Mouse (Mus musculus) heart, embryonic 11.5 days (tissue): ENCODE data around the gene Meis1. TPM values are rescaled to one million over a fixed set of nuclear protein-coding genes. Genes with fewer than 3 reads are reported as not detected.
A peak's percentile ranks its signal among the peaks of the same experiment; 100 is the strongest.

Source experiments
- ATAC-seq: fragments of 200-750 bp; cut with Nextera tagmentation; replicated peaks from 2 replicates; pipeline ENCODE4 v1.8.0; 2017; ENCODE audit warnings: moderate library complexity; ENCODE audit not compliant: insufficient number of reproducible peaks, low FRiP score, low TSS enrichment
- H3K27ac ChIP-seq: fragments of 300-500 bp; sonication (generic); 2 replicates; pipeline ENCODE4 v1.5.1; 2014; ENCODE audit warnings: mild to moderate bottlenecking, low read depth, low read length
- H3K27me3 ChIP-seq: fragments of 300-500 bp; sonication (generic); 2 replicates; pipeline ENCODE4 v1.6.1; 2014; ENCODE audit warnings: mild to moderate bottlenecking, low read length, mixed read lengths; ENCODE audit not compliant: control insufficient read depth, insufficient read depth
- H3K36me3 ChIP-seq: fragments of 300-500 bp; sonication (generic); 2 replicates; pipeline ENCODE4 v1.6.1; 2014; ENCODE audit warnings: mild to moderate bottlenecking, low read length, moderate library complexity, mixed read lengths; ENCODE audit not compliant: control insufficient read depth, insufficient read depth
- H3K4me1 ChIP-seq: fragments of 300-500 bp; sonication (generic); 2 replicates; pipeline ENCODE4 v1.6.1; 2014; ENCODE audit warnings: low read length; ENCODE audit not compliant: control insufficient read depth, insufficient read depth
- H3K4me2 ChIP-seq: fragments of 300-500 bp; sonication (generic); 2 replicates; pipeline ENCODE4 v1.6.1; 2014; ENCODE audit warnings: mild to moderate bottlenecking, moderate library complexity
- H3K4me3 ChIP-seq: fragments of 300-500 bp; sonication (generic); 2 replicates; pipeline ENCODE4 v1.5.1; 2014; ENCODE audit warnings: low read depth, low read length
- H3K9ac ChIP-seq: fragments of 300-500 bp; sonication (generic); 2 replicates; pipeline ENCODE4 v1.6.1; 2014; ENCODE audit warnings: mild to moderate bottlenecking, low read depth, low read length, moderate library complexity
- H3K9me3 ChIP-seq: fragments of 300-500 bp; sonication (generic); replicated peaks from 2 replicates; pipeline ENCODE4 v1.6.1; 2016; ENCODE audit warnings: low read length; ENCODE audit not compliant: control insufficient read depth
- WGBS: fragments of 180-500 bp; shearing (Covaris S2); extraction: QIAGEN DNeasy Blood & Tissue Kit; methylation state at CpG from one replicate; pipeline ENCODE4 v1.1.7; 2014; ENCODE audit not compliant: insufficient replicate concordance; 5-methylcytosine and 5-hydroxymethylcytosine counted together
- polyA plus RNA-seq: library from polyadenylated mRNA; unstranded; fragments of >200 nt; fragmentation: Nextera tagmentation; extraction: Ambion mirVana; gene quantifications from 2 replicates; pipeline ENCODE4 v1.2.1, GENCODE M21; 2014

Gene Meis1
- polyA plus RNA-seq, 1 experiment from 2014 or later = 72.8 TPM

GRCm38 (mm10) chr11:19016481-19017220, 2.1 kb downstream of the Meis1 start:
- 0% methylated on average over 10 of the region's 10 CpGs for WGBS
- Histone ChIP-seq H3K9ac (peak overlapping the region; percentile 99), H3K4me1 (peaks cover 17% of the 10 kb centered on the region), H3K4me2 (peak overlapping the region; percentile 81), H3K9me3 (no peaks in the 10 kb centered on the region), H3K27me3 (no peaks in the 10 kb centered on the region), H3K4me3 (peak overlapping the region; percentile 70), H3K27ac (peak overlapping the region; percentile 100), H3K36me3 (peaks cover 2% of the 10 kb centered on the region; the same call in 1 of the 2 replicates)
- no peak for ATAC-seq

DNA sequence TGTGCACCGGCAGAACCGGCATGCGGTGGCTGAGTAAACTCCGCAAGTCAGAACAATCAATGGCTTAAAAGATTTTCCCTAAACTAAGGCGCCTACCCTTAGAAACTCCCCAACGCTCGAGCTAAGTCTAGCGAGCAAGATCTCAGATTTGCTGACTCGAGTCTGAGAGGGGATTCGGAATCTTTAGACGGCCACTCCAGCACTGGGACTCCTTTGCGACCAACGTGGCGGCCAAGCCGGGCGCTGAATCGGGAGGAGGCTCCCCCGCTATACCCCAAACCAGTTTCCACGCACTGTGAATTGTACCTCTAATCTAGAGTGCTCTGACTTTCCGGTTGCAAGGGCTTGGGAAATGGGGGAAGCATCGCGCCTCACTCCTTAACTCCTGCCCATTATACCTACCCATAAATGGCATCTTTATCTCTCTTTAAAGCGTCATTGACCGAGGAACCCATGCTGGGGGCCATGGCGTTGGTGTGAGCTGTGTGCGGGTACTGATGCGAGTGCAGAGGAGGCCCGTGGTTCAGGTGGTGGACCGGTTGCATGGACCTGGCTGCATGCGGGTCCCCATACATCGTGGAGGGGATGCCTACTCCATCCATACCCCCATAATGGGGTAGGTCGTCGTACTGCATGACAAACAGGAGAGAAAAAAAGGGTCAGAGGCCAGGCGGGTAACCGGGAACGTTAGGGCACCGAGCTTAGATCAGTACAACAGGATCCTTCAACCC, 2.9 kb downstream of the Meis1 start:
- Histone ChIP-seq H3K4me1 (peaks cover 15% of the 10 kb centered on the region), H3K4me3 (peak overlapping the region; percentile 70), H3K27ac (peak overlapping the region; percentile 100), H3K27me3 (no peaks in the 10 kb centered on the region), H3K36me3 (peaks cover 2% of the 10 kb centered on the region; the same call in 1 of the 2 replicates), H3K4me2 (peak overlapping the region; percentile 81), H3K9me3 (no peaks in the 10 kb centered on the region), H3K9ac (peak overlapping the region; percentile 99)
- ATAC-seq = no peak
- WGBS = under 1% methylated on average over 37 of the region's 37 CpGs

GRCm38 (mm10) chr11:19015381-19015730, 3.4 kb downstream of the Meis1 start:
- peaks cover 2% of the 10 kb centered on the region; the same call in 1 of the 2 replicates for H3K36me3 ChIP-seq
- no peak for ATAC-seq
- H3K27me3 ChIP-seq = no peaks in the 10 kb centered on the region
- H3K4me3 ChIP-seq = peak overlapping the region; percentile 70
- peak overlapping the region; percentile 81 for H3K4me2 ChIP-seq
- WGBS = under 1% methylated on average over 5 of the region's 5 CpGs
- peak overlapping the region; percentile 100 for H3K27ac ChIP-seq
- H3K9ac ChIP-seq = peak overlapping the region; percentile 99
- H3K4me1 ChIP-seq = peaks cover 18% of the 10 kb centered on the region
- H3K9me3 ChIP-seq = no peaks in the 10 kb centered on the region

- H3K27me3 ChIP-seq = no peaks in the 10 kb centered on the region
These were observed 4.2 kb downstream of the Meis1 start for GRCm38 (mm10) chr11:19014441-19015161.

DNA sequence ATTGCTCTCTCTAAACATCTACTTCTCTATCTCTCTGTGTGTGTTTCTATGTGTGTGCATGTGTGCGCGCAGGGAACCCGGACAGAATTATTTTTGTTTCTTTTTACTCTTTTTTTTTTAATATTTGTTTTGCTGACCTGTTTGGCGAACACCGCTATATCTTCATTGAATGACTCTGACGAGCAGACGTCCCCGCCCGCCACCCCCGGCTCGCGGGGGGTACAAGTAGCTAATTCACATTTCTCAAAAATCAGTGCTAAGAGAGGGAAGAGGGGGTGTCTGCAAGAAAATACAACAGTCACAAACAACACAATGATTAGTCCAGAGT, 4.7 kb downstream of the Meis1 start:
- Histone ChIP-seq H3K4me3 (peak overlapping the region; percentile 70), H3K27me3 (no peaks in the 10 kb centered on the region), H3K4me1 (peaks cover 27% of the 10 kb centered on the region), H3K36me3 (peaks cover 2% of the 10 kb centered on the region; the same call in 1 of the 2 replicates), H3K4me2 (peak overlapping the region; percentile 81), H3K27ac (peak overlapping the region; percentile 100), H3K9ac (peak overlapping the region; percentile 99), H3K9me3 (no peaks in the 10 kb centered on the region)
- WGBS = 2% methylated on average over 12 of the region's 12 CpGs
- ATAC-seq = no peak

More at GRCm38 (mm10) chr11:19014441-19015161, 4.2 kb downstream of the Meis1 start:
- Histone ChIP-seq H3K27ac (peak overlapping the region; percentile 100), H3K9me3 (no peaks in the 10 kb centered on the region), H3K4me1 (peaks cover 25% of the 10 kb centered on the region), H3K4me2 (peak overlapping the region; percentile 81), H3K9ac (peak overlapping the region; percentile 99), H3K4me3 (peak overlapping the region; percentile 70), H3K36me3 (peaks cover 2% of the 10 kb centered on the region; the same call in 1 of the 2 replicates)
- ATAC-seq = no peak
- WGBS = under 1% methylated on average over 33 of the region's 35 CpGs

DNA sequence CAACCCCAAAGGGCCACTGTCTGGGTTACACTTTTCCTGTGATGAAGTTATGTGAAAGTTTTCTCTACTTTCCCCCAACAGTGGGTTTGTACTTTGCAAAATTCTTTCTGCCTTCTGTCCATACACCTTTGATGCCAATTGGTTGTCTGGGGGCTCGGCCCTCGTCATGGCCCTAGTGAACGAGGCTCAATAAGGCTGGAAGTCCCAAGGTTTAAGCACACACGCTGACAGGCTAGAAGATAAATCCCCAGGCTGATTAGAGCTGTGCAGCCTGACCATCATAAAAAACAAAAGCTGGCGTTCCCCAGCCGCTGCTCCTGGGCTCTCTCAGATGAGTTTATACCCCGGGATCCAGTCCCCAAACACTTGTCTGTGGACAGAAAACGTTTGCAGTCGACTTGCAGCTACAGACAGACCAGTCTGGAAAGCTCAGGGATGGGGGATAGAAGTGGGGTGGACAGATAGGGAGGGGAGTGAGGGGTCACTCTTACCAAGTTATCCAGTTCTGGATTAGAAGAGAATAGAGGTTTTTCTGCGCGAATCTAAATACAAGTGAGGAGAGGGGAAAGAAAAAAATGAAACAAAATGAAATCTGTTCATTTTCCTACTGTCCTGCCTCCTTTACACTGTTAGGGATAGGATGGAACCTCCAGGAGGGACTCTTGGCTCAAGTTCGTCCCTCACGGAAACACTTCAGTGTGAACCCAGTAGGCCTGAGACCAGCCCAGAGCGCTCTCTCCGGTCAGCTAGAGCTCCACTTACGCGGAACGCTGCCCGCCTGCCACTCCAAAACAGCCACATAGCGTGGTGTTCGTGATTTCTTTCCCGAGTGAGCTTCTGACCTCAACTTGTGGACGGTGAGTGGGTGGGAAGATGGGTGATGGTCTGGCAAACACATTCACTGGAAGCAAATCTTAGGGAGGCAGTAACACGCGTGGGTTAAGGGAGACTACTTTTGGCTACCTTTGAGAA, 5.4 kb downstream of the Meis1 start:
- H3K9me3 ChIP-seq = no peaks in the 10 kb centered on the region
- H3K4me3 ChIP-seq = peak overlapping the region; percentile 70
- peak overlapping the region; percentile 99 for H3K9ac ChIP-seq
- no peaks in the 10 kb centered on the region for H3K27me3 ChIP-seq
- 0 out of 2 replicates have a peak, but pooled peaks have one; percentile 37 for ATAC-seq
- H3K4me1 ChIP-seq = peaks cover 34% of the 10 kb centered on the region
- 2% methylated on average over 25 of the region's 25 CpGs for WGBS
- H3K27ac ChIP-seq = peak overlapping the region; percentile 100
- H3K4me2 ChIP-seq = peak overlapping the region; percentile 81
- peaks cover 2% of the 10 kb centered on the region; the same call in 1 of the 2 replicates for H3K36me3 ChIP-seq

DNA sequence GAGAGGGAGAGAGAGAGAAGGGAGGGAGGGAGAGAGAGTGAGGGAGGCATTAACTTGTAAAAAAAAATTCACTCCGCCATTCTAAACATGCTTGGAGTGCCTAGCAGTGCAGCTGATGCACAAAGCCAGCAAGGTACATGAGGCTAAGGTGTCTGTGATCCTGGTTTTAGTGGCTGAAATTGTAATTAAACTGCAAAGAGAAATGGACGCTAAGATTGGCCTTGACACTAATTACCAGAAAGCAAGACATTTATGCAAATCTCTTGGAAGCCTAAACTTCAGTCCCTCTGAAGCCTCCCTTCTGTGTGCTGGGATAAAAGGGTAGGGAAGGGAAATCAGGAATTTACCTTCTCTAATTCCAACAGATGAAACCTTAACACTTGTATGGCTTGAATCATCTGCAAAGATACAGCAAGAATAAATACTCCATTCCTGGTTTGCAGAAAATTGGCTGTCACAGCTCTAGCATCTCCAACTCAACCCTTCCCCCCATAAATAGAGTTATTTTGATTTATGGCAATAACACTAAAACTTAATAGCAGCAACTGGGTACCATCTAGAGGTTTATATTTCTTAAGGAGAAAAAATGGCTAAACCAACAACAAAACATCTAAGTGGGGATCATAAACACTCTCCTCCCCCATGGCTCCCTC, 6.2 kb downstream of the Meis1 start:
- no peaks in the 10 kb centered on the region for H3K27me3 ChIP-seq
- WGBS = 20% methylated on average over 2 of the region's 2 CpGs
- no peak for ATAC-seq
- peak overlapping the region; percentile 100 for H3K27ac ChIP-seq
- H3K4me3 ChIP-seq = peak overlapping the region; percentile 70
- peak overlapping the region; percentile 81 for H3K4me2 ChIP-seq
- H3K9me3 ChIP-seq = no peaks in the 10 kb centered on the region
- peaks cover 2% of the 10 kb centered on the region; the same call in 1 of the 2 replicates for H3K36me3 ChIP-seq
- H3K4me1 ChIP-seq = peaks cover 40% of the 10 kb centered on the region
- peak overlapping the region; percentile 99 for H3K9ac ChIP-seq
